Mouse (Mus musculus): ENCODE results near the gene Iqgap1. TPM values are rescaled to one million over a fixed set of nuclear protein-coding genes. Genes with fewer than 3 reads are reported as not detected.

Gene Iqgap1
- polyA plus RNA-seq (2011; ENCODE audit: insufficient read length, low read depth, missing spikeins): 206 and 311 TPM in 2 replicates

GRCm38 (mm10) chr7:80825843-80826403 is at the start of gene Iqgap1:
Gene Iqgap1 (minus strand): TSS chr7:80825974.
- H3K27ac ChIP-seq (ENCODE audit: insufficient read depth, low read length): peak within 1 kb of the TSS; percentile 91
- peaks cover 20% of the 10 kb centered on the region for H3K4me1 ChIP-seq (ENCODE audit: control insufficient read depth, insufficient read depth, low read length)
- TF ChIP-seq POLR2A (IDR thresholded peaks at IDR 0.05; ENCODE audit: low read depth, low read length) (no peak), CTCF (IDR thresholded peaks at IDR 0.05; ENCODE audit: borderline replicate concordance, insufficient read depth, low read length) (no peak)
- H3K4me3 ChIP-seq (ENCODE audit: insufficient read depth, low read length): no peak within 1 kb of the TSS

- Histone ChIP-seq H3K27ac (ENCODE audit: insufficient read depth, low read length) (no peak overlapping the region), H3K4me3 (ENCODE audit: insufficient read depth, low read length) (no peak overlapping the region), H3K4me1 (ENCODE audit: control insufficient read depth, insufficient read depth, low read length) (no peaks in the 10 kb centered on the region)
- TF ChIP-seq CTCF (IDR thresholded peaks at IDR 0.05; ENCODE audit: borderline replicate concordance, insufficient read depth, low read length): no peak
- no peak for TF ChIP-seq POLR2A (IDR thresholded peaks at IDR 0.05; ENCODE audit: low read depth, low read length)
Measured at GRCm38 (mm10) chr7:80873631-80874030, 47.9 kb upstream of the Iqgap1 start.

GRCm38 (mm10) chr7:80873038-80873437 is 47.3 kb upstream of the Iqgap1 start:
- Histone ChIP-seq H3K4me1 (ENCODE audit: control insufficient read depth, insufficient read depth, low read length) (no peaks in the 10 kb centered on the region), H3K4me3 (ENCODE audit: insufficient read depth, low read length) (no peak overlapping the region), H3K27ac (ENCODE audit: insufficient read depth, low read length) (no peak overlapping the region)
- TF ChIP-seq CTCF (IDR thresholded peaks at IDR 0.05; ENCODE audit: borderline replicate concordance, insufficient read depth, low read length) (no peak), POLR2A (IDR thresholded peaks at IDR 0.05; ENCODE audit: low read depth, low read length) (no peak)

GRCm38 (mm10) chr7:80868686-80869085 is 42.9 kb upstream of the Iqgap1 start:
- H3K4me3 ChIP-seq (ENCODE audit: insufficient read depth, low read length): no peak overlapping the region
- H3K27ac ChIP-seq (ENCODE audit: insufficient read depth, low read length): no peak overlapping the region
- TF ChIP-seq POLR2A (IDR thresholded peaks at IDR 0.05; ENCODE audit: low read depth, low read length): no peak
- no peak for TF ChIP-seq CTCF (IDR thresholded peaks at IDR 0.05; ENCODE audit: borderline replicate concordance, insufficient read depth, low read length)
- peaks cover 2% of the 10 kb centered on the region; the same call in 1 of the 2 replicates for H3K4me1 ChIP-seq (ENCODE audit: control insufficient read depth, insufficient read depth, low read length)

GRCm38 (mm10) chr7:80866514-80867147 is 40.9 kb upstream of the Iqgap1 start:
- Histone ChIP-seq H3K27ac (ENCODE audit: insufficient read depth, low read length) (no peak overlapping the region), H3K4me1 (ENCODE audit: control insufficient read depth, insufficient read depth, low read length) (peaks cover 2% of the 10 kb centered on the region; the same call in 1 of the 2 replicates), H3K4me3 (ENCODE audit: insufficient read depth, low read length) (no peak overlapping the region)
- TF ChIP-seq POLR2A (IDR thresholded peaks at IDR 0.05; ENCODE audit: low read depth, low read length): no peak
- TF ChIP-seq CTCF (IDR thresholded peaks at IDR 0.05; ENCODE audit: borderline replicate concordance, insufficient read depth, low read length): no peak

- Histone ChIP-seq H3K4me3 (ENCODE audit: insufficient read depth, low read length) (no peak overlapping the region), H3K4me1 (ENCODE audit: control insufficient read depth, insufficient read depth, low read length) (peaks cover 2% of the 10 kb centered on the region; the same call in 1 of the 2 replicates), H3K27ac (ENCODE audit: insufficient read depth, low read length) (no peak overlapping the region)
- TF ChIP-seq CTCF (IDR thresholded peaks at IDR 0.05; ENCODE audit: borderline replicate concordance, insufficient read depth, low read length): no peak
- TF ChIP-seq POLR2A (IDR thresholded peaks at IDR 0.05; ENCODE audit: low read depth, low read length): no peak
Measured at GRCm38 (mm10) chr7:80865521-80865920, 39.7 kb upstream of the Iqgap1 start.

GRCm38 (mm10) chr7:80864831-80865230 is 39.1 kb upstream of the Iqgap1 start:
- Histone ChIP-seq H3K4me1 (ENCODE audit: control insufficient read depth, insufficient read depth, low read length) (peaks cover 2% of the 10 kb centered on the region; the same call in 1 of the 2 replicates), H3K4me3 (ENCODE audit: insufficient read depth, low read length) (no peak overlapping the region), H3K27ac (ENCODE audit: insufficient read depth, low read length) (no peak overlapping the region)
- TF ChIP-seq POLR2A (IDR thresholded peaks at IDR 0.05; ENCODE audit: low read depth, low read length) (no peak), CTCF (IDR thresholded peaks at IDR 0.05; ENCODE audit: borderline replicate concordance, insufficient read depth, low read length) (no peak)

- no peak overlapping the region for H3K4me3 ChIP-seq (ENCODE audit: insufficient read depth, low read length)
- H3K4me1 ChIP-seq (ENCODE audit: control insufficient read depth, insufficient read depth, low read length): peaks cover 2% of the 10 kb centered on the region; the same call in 1 of the 2 replicates
- no peak overlapping the region for H3K27ac ChIP-seq (ENCODE audit: insufficient read depth, low read length)
- TF ChIP-seq POLR2A (IDR thresholded peaks at IDR 0.05; ENCODE audit: low read depth, low read length): no peak
- TF ChIP-seq CTCF (IDR thresholded peaks at IDR 0.05; ENCODE audit: borderline replicate concordance, insufficient read depth, low read length): no peak
Measured at GRCm38 (mm10) chr7:80864151-80864550, 38.4 kb upstream of the Iqgap1 start.

- TF ChIP-seq POLR2A (IDR thresholded peaks at IDR 0.05; ENCODE audit: low read depth, low read length) (no peak), CTCF (IDR thresholded peaks at IDR 0.05; ENCODE audit: borderline replicate concordance, insufficient read depth, low read length) (no peak)
- no peak overlapping the region for H3K27ac ChIP-seq (ENCODE audit: insufficient read depth, low read length)
- peaks cover 2% of the 10 kb centered on the region; the same call in 1 of the 2 replicates for H3K4me1 ChIP-seq (ENCODE audit: control insufficient read depth, insufficient read depth, low read length)
- H3K4me3 ChIP-seq (ENCODE audit: insufficient read depth, low read length): no peak overlapping the region
Measured at GRCm38 (mm10) chr7:80863520-80863919, 37.7 kb upstream of the Iqgap1 start.

- no peak overlapping the region for H3K27ac ChIP-seq (ENCODE audit: insufficient read depth, low read length)
- H3K4me1 ChIP-seq (ENCODE audit: control insufficient read depth, insufficient read depth, low read length): peaks cover 2% of the 10 kb centered on the region; the same call in 1 of the 2 replicates
- no peak for TF ChIP-seq POLR2A (IDR thresholded peaks at IDR 0.05; ENCODE audit: low read depth, low read length)
- no peak for TF ChIP-seq CTCF (IDR thresholded peaks at IDR 0.05; ENCODE audit: borderline replicate concordance, insufficient read depth, low read length)
- H3K4me3 ChIP-seq (ENCODE audit: insufficient read depth, low read length): no peak overlapping the region
Measured at GRCm38 (mm10) chr7:80862475-80862874, 36.7 kb upstream of the Iqgap1 start.
